Mouse (Mus musculus) stomach, postnatal 0 days (tissue): ENCODE measurements around the gene Tmco4.

ENCODE experiments used
- CTCF ChIP-seq: IDR thresholded peaks from 2 replicates; pipeline ENCODE4 v1.5.1; 2016; ENCODE audit warnings: antibody characterized with exemption, low read depth, mild to moderate bottlenecking, moderate library complexity
- EP300 ChIP-seq: optimal IDR thresholded peaks from 2 replicates; pipeline ENCODE3; 2016; ENCODE audit warnings: antibody characterized with exemption

DNA sequence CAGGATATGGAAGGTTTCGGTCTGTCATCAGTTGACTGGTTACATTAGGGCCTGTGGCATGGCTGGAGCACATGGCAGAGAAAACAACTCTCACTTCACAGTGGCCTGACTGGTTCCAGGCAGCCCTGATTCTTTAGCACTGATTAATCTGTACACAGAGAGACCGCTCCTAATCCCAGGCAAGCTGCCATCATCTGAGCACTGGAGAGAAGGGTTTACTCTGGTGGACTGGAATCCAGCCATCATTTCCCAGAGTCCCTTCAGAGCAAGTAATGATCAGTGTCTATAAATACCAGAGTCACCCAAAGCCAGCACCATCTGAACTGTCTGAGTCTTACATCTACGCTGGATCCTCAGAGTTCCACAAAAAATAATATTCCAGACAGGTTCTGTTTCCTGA, 63.1 kb downstream of the Tmco4 start:
- TF ChIP-seq CTCF: no peak
- no peak for TF ChIP-seq EP300
